Mouse (Mus musculus) myocyte (in vitro differentiated cells): ENCODE results near the gene Col4a3bp. TPM values are rescaled to one million over a fixed set of nuclear protein-coding genes. Genes with fewer than 3 reads are reported as not detected.

Experiments used
- H3K27me3 ChIP-seq: one replicate; pipeline ENCODE4 v1.6.1; 2011; ENCODE audit not compliant: control insufficient read depth, insufficient read depth, insufficient read length
- H3K36me3 ChIP-seq: one replicate; pipeline ENCODE4 v1.6.1; 2011; ENCODE audit not compliant: control insufficient read depth, insufficient read depth
- H3K4me2 ChIP-seq: one replicate; pipeline ENCODE4 v1.6.1; 2011; ENCODE audit warnings: low read depth, control low read depth
- H3K4me3 ChIP-seq: one replicate; pipeline ENCODE4 v1.5.1; 2011; ENCODE audit warnings: mild to moderate bottlenecking, control low read depth, moderate library complexity
- H3K79me2 ChIP-seq: one replicate; pipeline ENCODE4 v1.6.1; 2011; ENCODE audit not compliant: control insufficient read depth, insufficient read depth
- H3ac ChIP-seq: one replicate; pipeline ENCODE4 v1.6.1; 2011; ENCODE audit not compliant: control insufficient read depth, insufficient read length
- CEBPB ChIP-seq: IDR thresholded peaks from 2 replicates; pipeline ENCODE4 v1.6.1; 2011; ENCODE audit warnings: mild to moderate bottlenecking, moderate library complexity; ENCODE audit not compliant: poor library complexity, insufficient read depth, severe bottlenecking
- E2F4 ChIP-seq: IDR thresholded peaks from one replicate; pipeline ENCODE4 v1.6.1; 2011; ENCODE audit warnings: mild to moderate bottlenecking, control low read depth, moderate library complexity; ENCODE audit not compliant: insufficient read depth
- MAX ChIP-seq: IDR thresholded peaks from one replicate; pipeline ENCODE4 v1.6.1; 2011; ENCODE audit warnings: low read depth, mild to moderate bottlenecking, control low read depth
- MYOD1 ChIP-seq, 3 experiments: IDR thresholded peaks; one replicate each; pipeline ENCODE4 v1.6.1; 2011; ENCODE audit warnings: control low read depth in 2 of 3, low read depth in 2 of 3, mild to moderate bottlenecking in 2 of 3, moderate library complexity in 1 of 3; ENCODE audit not compliant: insufficient read length in 2 of 3, control insufficient read depth in 1 of 3
- MYOG ChIP-seq, 3 experiments: IDR thresholded peaks; one replicate each; pipeline ENCODE4 v1.6.1; 2011; ENCODE audit warnings: control low read depth in 2 of 3, low read depth in 2 of 3, mild to moderate bottlenecking in 2 of 3; ENCODE audit not compliant: insufficient read length in 2 of 3, control insufficient read depth in 1 of 3, insufficient read depth in 1 of 3
- POLR2A ChIP-seq: IDR thresholded peaks from one replicate; pipeline ENCODE4 v1.6.1; 2011; ENCODE audit warnings: low read depth, mild to moderate bottlenecking, control low read depth, moderate library complexity; ENCODE audit not compliant: insufficient read length
- POLR2AphosphoS2 ChIP-seq: IDR thresholded peaks from one replicate; pipeline ENCODE4 v1.6.1; 2011; ENCODE audit warnings: low read depth, control low read depth; ENCODE audit not compliant: insufficient read length
- REST ChIP-seq: IDR thresholded peaks from one replicate; pipeline ENCODE4 v1.6.1; 2011; ENCODE audit warnings: mild to moderate bottlenecking, control low read depth, moderate library complexity; ENCODE audit not compliant: insufficient read depth, insufficient read length
- SRF ChIP-seq: IDR thresholded peaks from one replicate; pipeline ENCODE4 v1.6.1; 2011; ENCODE audit warnings: low read depth; ENCODE audit not compliant: control insufficient read depth, insufficient read length
- TCF12 ChIP-seq: IDR thresholded peaks from one replicate; pipeline ENCODE4 v1.6.1; 2011; ENCODE audit warnings: mild to moderate bottlenecking, control low read depth; ENCODE audit not compliant: poor library complexity, insufficient read depth, severe bottlenecking
- TCF3 ChIP-seq: IDR thresholded peaks from one replicate; pipeline ENCODE4 v1.6.1; 2011; ENCODE audit warnings: low read depth, control low read depth; ENCODE audit not compliant: insufficient read length
- USF1 ChIP-seq: IDR thresholded peaks from one replicate; pipeline ENCODE4 v1.6.1; 2011; ENCODE audit warnings: low read depth, mild to moderate bottlenecking, control low read depth, moderate library complexity
- polyA plus RNA-seq: library from polyadenylated mRNA; unstranded; fragments of >200 nt; fragmentation: generic; extraction: Trizol; gene quantifications from one replicate; pipeline ENCODE4 v1.2.1, GENCODE M21; 2012; ENCODE audit warnings: missing spikeins

The Col4a3bp gene
- polyA plus RNA-seq, 1 experiment: 18.3 TPM

DNA sequence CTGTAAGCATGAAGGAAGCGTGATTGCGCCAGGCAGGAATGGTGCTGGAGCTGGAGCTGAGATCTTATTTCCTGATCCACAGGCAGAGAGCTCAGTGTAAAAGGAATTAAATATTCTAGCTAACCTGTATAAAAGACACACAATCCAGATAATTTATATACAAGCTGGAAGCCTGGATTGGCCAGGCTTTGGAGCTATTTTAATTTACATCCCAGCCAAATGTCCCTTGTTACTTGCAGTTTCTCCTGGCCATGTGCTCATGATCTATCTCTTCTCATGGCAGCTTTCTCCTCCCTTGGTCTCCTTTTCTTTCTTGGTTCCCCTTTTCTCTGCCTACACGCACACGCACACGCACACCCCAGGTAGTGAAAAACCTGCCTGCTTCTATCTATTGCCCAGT, 44.1 kb downstream of the Col4a3bp start:
- H3K27me3 ChIP-seq: no peaks in the 10 kb centered on the region
- H3K79me2 ChIP-seq: peaks cover 14% of the 10 kb centered on the region
- H3K36me3 ChIP-seq: no peaks in the 10 kb centered on the region
- no peak overlapping the region for H3ac ChIP-seq
- no peak overlapping the region for H3K4me2 ChIP-seq
- no peak overlapping the region for H3K4me3 ChIP-seq
- TF ChIP-seq POLR2A: no peak
- TF ChIP-seq SRF: no peak
- no peak for TF ChIP-seq REST
- no peak for TF ChIP-seq POLR2AphosphoS2
- no peak for TF ChIP-seq TCF3
- no peak for TF ChIP-seq CEBPB
- no peak for TF ChIP-seq MYOD1 (IDR thresholded peaks at IDR 0.05; ENCODE audit: control insufficient read depth in 1 of 3, insufficient read length in 2 of 3, low read depth in 2 of 3)
- no peak for TF ChIP-seq USF1

DNA sequence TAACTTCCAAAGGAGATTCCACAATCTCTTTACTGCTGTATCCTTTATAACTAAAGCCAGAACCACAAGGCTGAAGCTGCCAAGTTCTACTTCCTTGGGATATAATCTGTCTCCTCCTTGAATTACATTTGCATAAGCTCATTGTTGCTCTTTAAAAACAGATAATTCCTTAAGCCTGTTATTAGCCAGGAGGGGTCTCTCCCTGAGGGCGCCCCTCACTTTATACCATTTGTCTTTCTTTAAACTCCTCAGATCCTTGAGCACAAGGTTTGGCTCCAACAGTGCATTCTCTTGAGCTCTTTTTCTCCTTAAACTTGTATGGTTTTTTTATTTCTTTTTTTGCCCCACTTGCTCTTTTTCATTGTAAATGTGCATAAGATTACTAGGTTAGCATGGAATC, 46.2 kb downstream of the Col4a3bp start:
- no peaks in the 10 kb centered on the region for H3K36me3 ChIP-seq
- no peaks in the 10 kb centered on the region for H3K27me3 ChIP-seq
- H3K4me3 ChIP-seq: no peak overlapping the region
- no peak overlapping the region for H3K4me2 ChIP-seq
- H3ac ChIP-seq: no peak overlapping the region
- TF ChIP-seq POLR2AphosphoS2 (no peak), MYOG (IDR thresholded peaks at IDR 0.05; ENCODE audit: control insufficient read depth in 1 of 3, insufficient read depth in 1 of 3, insufficient read length in 2 of 3, low read depth in 2 of 3) (no peak), E2F4 (no peak), POLR2A (no peak), CEBPB (no peak), USF1 (no peak), TCF12 (no peak), MYOD1 (IDR thresholded peaks at IDR 0.05; ENCODE audit: control insufficient read depth in 1 of 3, insufficient read length in 2 of 3, low read depth in 2 of 3) (no peak)
- H3K79me2 ChIP-seq: no peaks in the 10 kb centered on the region

DNA sequence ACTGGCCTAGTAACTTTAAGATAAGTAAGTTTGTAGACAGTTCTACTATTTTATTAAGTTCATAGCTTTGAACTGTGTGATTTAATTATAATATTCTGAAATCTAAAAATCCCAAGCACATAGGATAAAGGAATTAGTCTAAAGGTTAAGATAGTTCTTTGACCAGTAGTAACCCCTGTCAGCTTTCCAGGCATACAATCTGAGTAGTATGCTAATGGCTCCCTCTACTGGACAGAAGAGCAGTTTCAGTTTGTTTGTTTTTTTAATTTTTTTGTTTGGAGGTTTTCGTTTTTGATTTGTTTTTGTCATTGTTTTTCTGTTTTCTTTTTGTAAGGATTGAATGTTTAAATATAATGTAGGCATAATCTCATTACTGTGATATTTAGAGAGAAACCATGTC, 51.2 kb downstream of the Col4a3bp start:
- Histone ChIP-seq H3K27me3 (no peaks in the 10 kb centered on the region), H3K79me2 (peaks cover 14% of the 10 kb centered on the region), H3ac (no peak overlapping the region), H3K36me3 (no peaks in the 10 kb centered on the region), H3K4me2 (no peak overlapping the region), H3K4me3 (no peak overlapping the region)
- TF ChIP-seq USF1 (no peak), POLR2A (no peak), MYOG (IDR thresholded peaks at IDR 0.05; ENCODE audit: control insufficient read depth in 1 of 3, insufficient read depth in 1 of 3, insufficient read length in 2 of 3, low read depth in 2 of 3) (no peak)

DNA sequence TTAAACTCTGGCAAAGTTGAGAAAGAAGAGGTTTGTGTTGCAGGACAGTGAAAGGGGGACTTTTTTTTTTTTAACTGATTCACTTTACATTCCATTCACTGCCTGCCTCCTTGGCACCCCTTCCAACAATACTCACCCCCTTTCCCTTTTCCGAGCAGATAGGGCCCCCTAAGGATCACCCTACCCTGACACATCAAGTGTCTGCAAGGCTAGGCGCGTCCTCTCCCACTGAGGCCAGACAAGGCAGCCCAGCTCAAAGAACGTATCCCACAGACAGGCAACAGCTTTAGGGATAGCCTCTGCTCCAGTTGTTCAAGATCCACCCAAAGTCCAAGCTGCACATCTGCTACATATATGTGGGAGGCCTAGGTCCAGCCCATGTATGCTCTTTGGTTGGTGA, 51.7 kb downstream of the Col4a3bp start:
- Histone ChIP-seq H3K79me2 (peaks cover 14% of the 10 kb centered on the region), H3K4me2 (no peak overlapping the region), H3K27me3 (no peaks in the 10 kb centered on the region), H3K4me3 (no peak overlapping the region), H3ac (no peak overlapping the region), H3K36me3 (no peaks in the 10 kb centered on the region)
- no peak for TF ChIP-seq REST
- TF ChIP-seq MAX: no peak
- no peak for TF ChIP-seq TCF12
- TF ChIP-seq POLR2AphosphoS2: no peak
- TF ChIP-seq POLR2A: no peak
- no peak for TF ChIP-seq MYOG (IDR thresholded peaks at IDR 0.05; ENCODE audit: control insufficient read depth in 1 of 3, insufficient read depth in 1 of 3, insufficient read length in 2 of 3, low read depth in 2 of 3)
- TF ChIP-seq CEBPB: no peak
- TF ChIP-seq MYOD1 (IDR thresholded peaks at IDR 0.05; ENCODE audit: control insufficient read depth in 1 of 3, insufficient read length in 2 of 3, low read depth in 2 of 3): no peak
- TF ChIP-seq SRF: no peak
- no peak for TF ChIP-seq E2F4
- no peak for TF ChIP-seq USF1
- TF ChIP-seq TCF3: no peak

DNA sequence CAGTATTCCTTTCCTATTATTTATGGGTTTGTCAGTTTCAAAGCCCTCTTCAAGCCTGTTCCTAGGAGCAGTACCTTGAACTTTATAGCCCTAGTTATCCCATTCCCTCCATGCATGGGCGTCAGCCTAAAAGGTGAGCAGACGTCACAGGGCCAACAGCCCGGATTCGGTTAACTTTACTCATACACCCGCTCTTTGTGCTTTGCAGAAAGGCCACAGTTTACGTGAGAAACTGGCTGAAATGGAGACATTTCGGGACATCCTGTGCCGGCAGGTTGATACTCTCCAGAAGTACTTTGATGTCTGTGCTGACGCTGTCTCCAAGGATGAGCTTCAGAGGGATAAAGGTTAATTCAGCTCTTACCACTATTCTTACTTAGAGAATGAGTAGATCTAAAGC, 56.8 kb downstream of the Col4a3bp start:
- Histone ChIP-seq H3K27me3 (no peaks in the 10 kb centered on the region), H3K36me3 (peaks cover 20% of the 10 kb centered on the region), H3K4me3 (no peak overlapping the region), H3K79me2 (peaks cover 9% of the 10 kb centered on the region), H3ac (no peak overlapping the region), H3K4me2 (no peak overlapping the region)
- TF ChIP-seq SRF: no peak
- TF ChIP-seq CEBPB: no peak
- TF ChIP-seq POLR2A: no peak
- TF ChIP-seq TCF3: no peak
- no peak for TF ChIP-seq REST
- TF ChIP-seq TCF12: no peak
- TF ChIP-seq POLR2AphosphoS2: no peak
- TF ChIP-seq MAX: no peak
- no peak for TF ChIP-seq MYOG (IDR thresholded peaks at IDR 0.05; ENCODE audit: control insufficient read depth in 1 of 3, insufficient read depth in 1 of 3, insufficient read length in 2 of 3, low read depth in 2 of 3)
- TF ChIP-seq E2F4: no peak
- no peak for TF ChIP-seq MYOD1 (IDR thresholded peaks at IDR 0.05; ENCODE audit: control insufficient read depth in 1 of 3, insufficient read length in 2 of 3, low read depth in 2 of 3)
- TF ChIP-seq USF1: no peak
